In genomic region chr19:3680732-3681131, GRCm38 (mm10) we compare ENCODE assay signal across 9 mouse cellular contexts. TPM values are rescaled to one million over a fixed set of nuclear protein-coding genes. Genes with fewer than 3 reads are reported as not detected.
A peak's percentile ranks its signal among the peaks of the same experiment; 100 is the strongest.
DNase-seq lines count a peak whose midpoint lies in the region; ATAC-seq lines count a peak whose summit lies in the region.
"Had no signal": no experiment of that assay in that cellular context is flagged by ENCODE, and none has a peak within 500 bp of the region (broad histone marks: within the 10 kb centered on the region; RNA-seq: fewer than 3 reads in every experiment).

No protein-coding gene starts in this region.

- no peak for DNase-seq in limb, embryonic 10.5 days (ENCODE audit: low spot score)
- peak; percentile 34 for DNase-seq in heart, postnatal 4 days
- DNase-seq in yolk sac, embryonic 10.5 days (ENCODE audit: low spot score) = no peak
- no peak for DNase-seq in left cerebral cortex, postnatal 25 days (ENCODE audit: low spot score in 2 of 2)
- no peak for DNase-seq in layer of hippocampus, adult 9-10 months (ENCODE audit: low spot score)

- H3K36me3 ChIP-seq in limb, embryonic 12.5 days = 0 out of 2 replicates have a peak, but pooled peaks cover 9% of the 10 kb centered on the region
- H3K36me3 ChIP-seq in limb, embryonic 10.5 days = peaks cover 26% of the 10 kb centered on the region
- H3K36me3 ChIP-seq in limb, embryonic 15.5 days = no peaks in the 10 kb centered on the region

- intact Hi-C loops in left cerebral cortex, postnatal 25 days (cut with DNase I) = no loop called here

- no peaks in the 10 kb centered on the region for H3K27me3 ChIP-seq in limb, embryonic 12.5 days
- H3K27me3 ChIP-seq in limb, embryonic 10.5 days (ENCODE audit: low read depth, poor library complexity, severe bottlenecking) = no peaks in the 10 kb centered on the region
- no peaks in the 10 kb centered on the region for H3K27me3 ChIP-seq in limb, embryonic 15.5 days

- H3K4me3 ChIP-seq in limb, embryonic 12.5 days (replicated peaks) = no peak overlapping the region
- no peak overlapping the region for H3K4me3 ChIP-seq in limb, embryonic 10.5 days
- no peak overlapping the region for H3K4me3 ChIP-seq in brown adipose tissue, adult 24 weeks (ENCODE audit: insufficient read depth, low read depth, low read length)
- H3K4me3 ChIP-seq in limb, embryonic 15.5 days = no peak overlapping the region

- 0 out of 2 replicates have a peak, but pooled peaks cover 3% of the 10 kb centered on the region for H3K9me3 ChIP-seq in limb, embryonic 12.5 days
- no peaks in the 10 kb centered on the region for H3K9me3 ChIP-seq in limb, embryonic 10.5 days (replicated peaks)
- H3K9me3 ChIP-seq in limb, embryonic 15.5 days = no peaks in the 10 kb centered on the region

- H3K27ac ChIP-seq in limb, embryonic 12.5 days = peak overlapping the region; percentile 73
- no peak overlapping the region for H3K27ac ChIP-seq in limb, embryonic 10.5 days
- peak overlapping the region; percentile 33; the same call in 1 of the 2 replicates for H3K27ac ChIP-seq in brown adipose tissue, adult 24 weeks (replicated peaks; ENCODE audit: low read depth, low read length)
- peak overlapping the region; percentile 83 for H3K27ac ChIP-seq in limb, embryonic 15.5 days
- H3K27ac ChIP-seq: macrophage had no signal

- ATAC-seq in limb, embryonic 12.5 days (ENCODE audit: insufficient number of reproducible peaks, insufficient read depth, low FRiP score, low TSS enrichment, low read depth) = no peak
- ATAC-seq in limb, embryonic 15.5 days (ENCODE audit: insufficient number of reproducible peaks, low FRiP score, low TSS enrichment, low read depth) = no peak

- no peak overlapping the region for H3K4me2 ChIP-seq in limb, embryonic 12.5 days
- H3K4me2 ChIP-seq in limb, embryonic 15.5 days = peak overlapping the region; percentile 22

- no peak overlapping the region for H3K9ac ChIP-seq in limb, embryonic 12.5 days (replicated peaks)
- no peak overlapping the region; the same call in 1 of the 2 replicates for H3K9ac ChIP-seq in limb, embryonic 15.5 days

- 86% methylated on average over 7 of the region's 7 CpGs for WGBS in limb, embryonic 12.5 days
- 89% methylated on average over 7 of the region's 7 CpGs for WGBS in limb, embryonic 10.5 days
- 77% methylated on average over 7 of the region's 7 CpGs for WGBS in limb, embryonic 15.5 days

- H3K4me1 ChIP-seq in limb, embryonic 12.5 days (replicated peaks) = peaks cover 53% of the 10 kb centered on the region
- peaks cover 53% of the 10 kb centered on the region for H3K4me1 ChIP-seq in limb, embryonic 10.5 days
- H3K4me1 ChIP-seq in brown adipose tissue, adult 24 weeks (ENCODE audit: control insufficient read depth, insufficient read depth, insufficient read length, low read length) = peaks cover 45% of the 10 kb centered on the region
- peaks cover 66% of the 10 kb centered on the region for H3K4me1 ChIP-seq in limb, embryonic 15.5 days

RNA-seq across cellular contexts. Expression of gene Lrp5, which starts 5.6 kb away (rescaled TPM):
- 7.7 and 8.4 TPM in 2 replicates for polyA plus RNA-seq in limb, embryonic 12.5 days (2016; fragmentation: Nextera tagmentation; extraction: Ambion mirVana)
- polyA plus RNA-seq in limb, embryonic 10.5 days (2016; fragmentation: Nextera tagmentation; extraction: Ambion mirVana) = 6.6 and 8.2 TPM in 2 replicates
- 13.2 TPM in 2 replicates for polyA plus RNA-seq in brown adipose tissue, adult 24 weeks (2012; ENCODE audit: insufficient read depth, insufficient read length, missing spikeins)
- 10 to 100 TPM; 43.1 to 46.0 TPM for total RNA-seq in heart, postnatal 4 days (2021)
- polyA plus RNA-seq in limb, embryonic 15.5 days (2015; fragmentation: Nextera tagmentation; extraction: Ambion mirVana) = 6.6 and 6.8 TPM in 2 replicates
- 10 to 100 TPM in 1 of 2 experiments, 1 to 10 TPM in 1; 9.1 to 10.0 TPM for total RNA-seq in left cerebral cortex, postnatal 25 days (2021)

RNA-seq across cellular contexts. Expression of gene 1810055G02Rik, which starts 27.4 kb away (rescaled TPM):
- polyA plus RNA-seq in limb, embryonic 12.5 days (2016; fragmentation: Nextera tagmentation; extraction: Ambion mirVana) = 33.0 and 41.1 TPM in 2 replicates
- polyA plus RNA-seq in limb, embryonic 10.5 days (2016; fragmentation: Nextera tagmentation; extraction: Ambion mirVana) = 43.8 and 47.2 TPM in 2 replicates
- 5.3 and 6.6 TPM in 2 replicates for polyA plus RNA-seq in brown adipose tissue, adult 24 weeks (2012; ENCODE audit: insufficient read depth, insufficient read length, missing spikeins)
- 10 to 100 TPM; 17.5 to 18.3 TPM for total RNA-seq in heart, postnatal 4 days (2021)
- 60.5 and 69.0 TPM in 2 replicates for polyA plus RNA-seq in limb, embryonic 15.5 days (2015; fragmentation: Nextera tagmentation; extraction: Ambion mirVana)
- 10 to 100 TPM; 35.1 TPM for total RNA-seq in left cerebral cortex, postnatal 25 days (2021)
